Mouse (Mus musculus) c-Kit-positive CD71-positive TER-119-positive erythroid progenitor cells, embryonic 14.5 days (primary cell): ENCODE results near the gene Loxl3.

Experiments
- DNase-seq: peaks from one replicate; pipeline ENCODE4 v3.0.0-alpha.2; 2013; ENCODE audit warnings: low spot score

The Loxl3 gene

GRCm38 (mm10) chr6:83033249-83034185 lies at the start of gene Loxl3, which contains the start of gene Dok1:
Gene Loxl3 (plus strand): TSS chr6:83034173.
Gene Dok1 (minus strand): TSS chr6:83033471.
- peak; percentile 69 for DNase-seq

- DNase-seq, result no peak
These were observed 46.5 kb upstream of the Loxl3 start for GRCm38 (mm10) chr6:82987411-82987971.

- DNase-seq, result no peak
These were observed 40.3 kb upstream of the Loxl3 start for GRCm38 (mm10) chr6:82993696-82994095.

- no peak for DNase-seq
These were observed 39.6 kb upstream of the Loxl3 start for GRCm38 (mm10) chr6:82994372-82994771.

GRCm38 (mm10) chr6:82996740-82997315 lies 37.1 kb upstream of the Loxl3 start:
- DNase-seq, result peak; percentile 96

- DNase-seq, result no peak
These were observed 36.4 kb upstream of the Loxl3 start for GRCm38 (mm10) chr6:82997511-82998102.

GRCm38 (mm10) chr6:82998326-82998725 lies 35.6 kb upstream of the Loxl3 start:
- DNase-seq, result no peak

GRCm38 (mm10) chr6:82999986-83000385 lies 34.0 kb upstream of the Loxl3 start:
- DNase-seq, result no peak

GRCm38 (mm10) chr6:83003082-83003481 lies 30.9 kb upstream of the Loxl3 start:
- DNase-seq, result no peak

GRCm38 (mm10) chr6:83003850-83004249 lies 30.1 kb upstream of the Loxl3 start:
- peak; percentile 59 for DNase-seq

- DNase-seq, result no peak
These were observed 29.7 kb upstream of the Loxl3 start for GRCm38 (mm10) chr6:83004309-83004708.

- no peak for DNase-seq
These were observed 29.1 kb upstream of the Loxl3 start for GRCm38 (mm10) chr6:83004872-83005271.

GRCm38 (mm10) chr6:83005444-83006011 lies 28.4 kb upstream of the Loxl3 start:
- no peak for DNase-seq

GRCm38 (mm10) chr6:83006114-83006513 lies 27.9 kb upstream of the Loxl3 start:
- DNase-seq, result no peak

- DNase-seq, result no peak
These were observed 25.3 kb upstream of the Loxl3 start for GRCm38 (mm10) chr6:83008659-83009058.

- no peak for DNase-seq
These were observed 24.0 kb upstream of the Loxl3 start for GRCm38 (mm10) chr6:83010010-83010409.

- DNase-seq, result no peak
These were observed 22.7 kb upstream of the Loxl3 start for GRCm38 (mm10) chr6:83011255-83011654.

GRCm38 (mm10) chr6:83011756-83012155 lies 22.2 kb upstream of the Loxl3 start:
- no peak for DNase-seq

- DNase-seq, result no peak
These were observed 20.5 kb upstream of the Loxl3 start for GRCm38 (mm10) chr6:83013444-83013843.

GRCm38 (mm10) chr6:83014482-83015466 lies 19.2 kb upstream of the Loxl3 start:
- peak; percentile 88 for DNase-seq

GRCm38 (mm10) chr6:83015749-83016148 lies 18.2 kb upstream of the Loxl3 start:
- no peak for DNase-seq
